Mouse (Mus musculus) cerebellum, adult 11 months (tissue): ENCODE data around the gene 1700037C18Rik.
"Not testable (repeated sequence)": the region's sequence is repeated elsewhere in the genome, so short reads cannot be mapped to it uniquely, and the experiment has no call there.

Experiments used
- DNase-seq: peaks from one replicate; pipeline ENCODE4 v3.0.0; 2022

Gene 1700037C18Rik

DNA sequence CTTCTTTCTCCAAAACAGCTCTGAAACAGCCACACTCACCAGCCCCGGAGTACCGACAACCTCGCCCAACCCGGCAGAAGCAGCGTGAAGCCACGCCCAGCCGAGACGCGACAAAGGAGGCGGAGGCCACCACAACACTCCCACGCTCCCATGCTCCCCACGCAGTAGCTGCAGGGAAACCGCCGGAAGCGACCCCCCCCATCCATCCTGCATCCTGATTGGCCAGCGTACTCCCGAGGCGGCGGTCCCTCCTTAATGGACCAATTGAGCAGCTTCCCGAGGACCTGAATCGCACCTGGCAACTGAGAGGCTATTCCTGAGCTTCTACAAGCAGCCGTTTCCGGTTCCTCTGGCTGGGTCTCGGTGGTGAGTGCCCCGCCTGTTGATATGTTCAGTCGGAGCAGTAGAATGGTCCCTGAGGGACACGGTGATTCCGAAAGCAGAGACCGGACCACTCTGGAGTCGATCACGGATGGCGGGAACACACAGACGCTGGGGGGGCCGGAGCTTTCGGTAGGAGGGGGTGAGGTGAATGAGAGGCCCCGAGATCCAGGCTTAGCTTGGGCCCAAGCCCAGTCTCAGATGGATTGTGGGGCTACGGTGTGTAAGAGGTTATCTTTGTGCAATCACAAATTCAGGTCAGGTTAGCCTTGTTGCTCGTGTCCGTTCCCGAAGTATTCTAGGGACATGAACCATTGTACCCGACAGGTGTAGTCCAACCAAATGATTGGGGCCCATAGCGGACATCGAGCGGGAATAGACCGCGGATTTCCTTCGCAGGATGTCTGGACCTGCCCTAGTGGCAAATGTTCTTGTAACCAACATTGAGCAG is 36.1 kb downstream of the 1700037C18Rik start, which contains the start of gene Naa60:
TSS of gene Naa60 (plus strand) at position 160 of the 832 bp plus-strand sequence.
- DNase-seq = peak; percentile 86

DNA sequence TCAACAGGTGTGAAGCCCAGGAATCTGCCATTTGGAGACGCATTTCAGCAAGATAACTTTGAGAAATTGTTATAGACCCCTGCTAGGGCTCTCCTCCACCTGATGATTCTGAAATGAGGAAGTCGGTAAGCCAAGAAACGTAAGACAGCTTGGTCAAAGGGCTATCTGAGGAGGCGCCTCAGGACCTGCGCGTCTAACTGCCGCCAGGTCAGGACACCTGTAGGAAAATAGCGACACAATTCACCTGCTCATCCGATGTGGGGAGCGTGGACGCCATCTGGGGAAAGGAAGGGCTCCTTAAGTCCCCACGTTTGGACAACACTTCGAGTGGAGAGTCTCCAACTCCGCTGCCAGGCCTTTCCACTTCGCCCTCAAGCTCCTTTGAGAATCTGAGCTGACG is 36.7 kb downstream of the 1700037C18Rik start:
- DNase-seq = no peak

DNA sequence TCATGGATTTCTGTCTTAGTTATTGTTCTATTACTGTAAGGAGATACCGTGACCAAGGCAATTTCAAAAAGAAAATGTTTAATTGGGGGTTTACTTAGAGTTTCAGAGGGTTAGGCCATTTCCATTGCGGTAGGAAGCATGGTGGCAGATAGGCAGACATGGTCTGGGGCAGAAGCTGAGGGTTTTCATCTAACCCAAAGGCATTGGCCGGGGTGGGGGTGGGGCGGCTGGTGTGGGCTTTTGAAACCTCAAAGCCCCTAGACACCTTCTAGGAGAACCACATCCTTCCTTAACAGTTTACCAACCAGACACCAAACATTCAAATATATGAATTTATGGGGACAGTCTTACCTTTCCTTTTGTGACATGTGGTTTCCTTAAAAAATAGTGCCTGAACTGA is 49.2 kb downstream of the 1700037C18Rik start:
- DNase-seq = no peak

DNA sequence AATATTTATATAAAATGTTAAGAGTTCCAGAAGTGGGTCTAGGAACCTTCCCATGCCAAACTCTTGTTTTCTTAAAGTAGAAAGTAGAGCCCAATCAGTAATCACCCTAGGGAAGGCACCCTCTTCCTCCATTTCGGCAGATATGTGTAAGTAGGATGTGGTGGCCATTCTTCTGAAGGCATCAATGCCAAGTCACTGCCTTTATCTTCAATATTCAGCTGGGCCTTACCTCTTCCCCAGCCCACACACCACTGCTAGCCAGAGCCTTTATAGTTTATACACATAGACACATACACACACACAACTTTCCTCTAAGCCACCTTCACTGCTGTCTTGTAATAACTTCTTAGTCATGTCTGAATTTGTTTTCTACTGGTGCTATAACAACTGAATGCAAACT is 52.7 kb downstream of the 1700037C18Rik start:
- DNase-seq = no peak

DNA sequence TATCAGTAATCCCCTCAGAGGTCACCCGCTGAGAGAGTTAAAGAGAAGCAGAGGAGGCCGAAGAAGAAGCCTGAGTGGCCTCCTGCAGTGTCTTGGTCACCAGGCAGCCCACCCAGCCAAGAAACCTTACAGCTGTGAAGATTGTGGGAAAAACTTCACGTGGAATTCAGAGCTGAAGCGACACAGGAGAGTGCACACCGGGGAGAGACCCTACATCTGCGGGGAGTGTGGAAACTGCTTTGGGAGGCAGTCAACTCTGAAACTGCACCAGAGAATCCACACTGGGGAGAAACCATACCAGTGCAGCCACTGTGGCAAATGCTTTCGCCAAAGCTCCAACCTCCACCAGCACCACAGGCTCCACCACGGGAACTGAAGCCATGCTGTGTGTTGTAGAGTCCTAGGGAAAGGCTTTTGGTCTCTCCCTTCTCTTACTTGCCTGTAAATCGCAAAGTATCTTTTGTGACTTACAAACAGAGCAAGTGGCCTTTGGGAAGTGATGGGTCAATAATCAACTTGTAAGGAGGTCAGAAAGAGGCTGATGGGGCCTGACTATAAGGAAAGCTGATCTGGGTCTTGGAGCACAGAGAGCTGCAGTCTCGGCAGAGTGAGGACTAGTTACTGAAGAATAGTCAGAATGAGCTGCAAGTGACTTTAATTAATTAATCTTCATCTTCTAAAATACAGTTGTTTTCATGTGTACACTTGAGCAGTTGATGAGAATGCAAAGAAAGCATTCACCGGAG is 53.9 kb downstream of the 1700037C18Rik start:
- no peak for DNase-seq

DNA sequence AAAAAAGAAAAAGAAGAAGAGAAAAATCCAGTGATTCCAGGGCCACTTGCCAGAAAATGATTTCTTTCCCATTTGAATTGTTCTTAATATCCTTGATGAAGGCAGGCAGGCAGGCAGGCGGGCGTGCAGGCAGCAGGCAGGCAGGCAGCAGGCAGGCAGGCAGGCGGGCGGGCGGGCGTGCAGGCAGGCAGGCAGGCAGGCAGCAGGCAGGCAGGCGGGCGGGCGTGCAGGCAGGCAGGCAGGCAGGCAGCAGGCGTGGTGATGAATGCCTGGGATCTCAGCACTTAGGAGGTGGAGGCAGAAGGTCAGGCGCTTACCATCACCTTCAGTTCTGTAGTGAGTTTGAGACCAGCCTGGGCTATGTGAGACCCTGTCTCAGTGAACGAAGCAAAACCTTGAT is 55.9 kb downstream of the 1700037C18Rik start:
- no peak for DNase-seq

DNA sequence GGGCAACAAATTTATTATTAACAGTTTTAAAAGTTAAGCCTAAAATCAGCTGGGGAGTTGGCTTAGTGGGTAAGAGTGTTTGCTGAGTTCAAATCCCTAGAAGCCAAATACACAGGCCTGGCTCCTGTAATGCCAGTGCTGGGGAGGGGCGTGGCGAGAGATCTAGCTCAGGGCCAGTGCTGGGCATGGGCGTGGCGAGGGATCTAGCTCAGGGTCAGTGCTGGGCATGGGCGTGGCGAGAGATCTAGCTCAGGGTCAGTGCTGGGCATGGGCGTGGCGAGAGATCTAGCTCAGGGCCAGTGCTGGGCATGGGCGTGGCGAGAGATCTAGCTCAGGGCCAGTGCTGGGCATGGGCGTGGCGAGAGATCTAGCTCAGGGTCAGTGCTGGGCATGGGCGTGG is 57.2 kb downstream of the 1700037C18Rik start:
- DNase-seq = not testable (repeated sequence)

DNA sequence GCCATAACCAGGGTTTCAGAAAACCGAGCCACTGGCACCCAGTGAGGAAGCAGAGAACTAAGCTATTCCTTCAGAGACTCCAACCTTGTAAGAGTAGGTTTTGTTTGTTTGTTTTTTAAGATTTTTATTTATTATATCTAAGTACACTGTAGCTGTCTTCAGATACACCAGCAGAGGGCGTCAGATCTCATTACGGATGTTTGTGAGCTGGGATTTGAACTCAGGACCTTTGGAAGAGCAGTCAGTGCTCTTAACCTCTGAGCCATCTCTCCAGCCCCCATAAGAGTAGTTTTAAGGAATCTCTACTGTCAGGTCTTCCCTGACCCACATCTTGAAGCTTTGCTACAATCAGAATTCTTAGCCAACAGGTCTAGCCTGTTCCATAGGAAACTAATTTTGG is 60.1 kb downstream of the 1700037C18Rik start:
- DNase-seq = no peak

DNA sequence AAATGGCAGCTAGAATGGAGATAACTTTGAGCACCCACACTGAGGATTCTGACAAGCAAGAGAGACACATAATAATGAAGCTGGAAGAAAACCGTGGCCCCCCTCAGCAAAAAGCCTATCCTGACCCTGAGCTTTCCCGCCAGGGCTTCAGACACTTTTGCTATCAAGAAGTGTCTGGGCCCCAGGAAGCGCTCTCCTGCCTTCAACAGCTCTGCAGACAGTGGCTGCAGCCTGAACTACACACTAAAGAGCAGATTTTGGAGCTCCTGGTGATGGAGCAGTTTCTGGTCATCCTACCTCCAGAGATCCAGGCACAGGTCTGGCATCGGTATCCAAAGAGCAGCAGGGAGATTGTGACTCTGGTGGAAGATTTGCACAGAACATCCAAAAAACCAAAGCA is 60.6 kb downstream of the 1700037C18Rik start:
- DNase-seq = no peak

DNA sequence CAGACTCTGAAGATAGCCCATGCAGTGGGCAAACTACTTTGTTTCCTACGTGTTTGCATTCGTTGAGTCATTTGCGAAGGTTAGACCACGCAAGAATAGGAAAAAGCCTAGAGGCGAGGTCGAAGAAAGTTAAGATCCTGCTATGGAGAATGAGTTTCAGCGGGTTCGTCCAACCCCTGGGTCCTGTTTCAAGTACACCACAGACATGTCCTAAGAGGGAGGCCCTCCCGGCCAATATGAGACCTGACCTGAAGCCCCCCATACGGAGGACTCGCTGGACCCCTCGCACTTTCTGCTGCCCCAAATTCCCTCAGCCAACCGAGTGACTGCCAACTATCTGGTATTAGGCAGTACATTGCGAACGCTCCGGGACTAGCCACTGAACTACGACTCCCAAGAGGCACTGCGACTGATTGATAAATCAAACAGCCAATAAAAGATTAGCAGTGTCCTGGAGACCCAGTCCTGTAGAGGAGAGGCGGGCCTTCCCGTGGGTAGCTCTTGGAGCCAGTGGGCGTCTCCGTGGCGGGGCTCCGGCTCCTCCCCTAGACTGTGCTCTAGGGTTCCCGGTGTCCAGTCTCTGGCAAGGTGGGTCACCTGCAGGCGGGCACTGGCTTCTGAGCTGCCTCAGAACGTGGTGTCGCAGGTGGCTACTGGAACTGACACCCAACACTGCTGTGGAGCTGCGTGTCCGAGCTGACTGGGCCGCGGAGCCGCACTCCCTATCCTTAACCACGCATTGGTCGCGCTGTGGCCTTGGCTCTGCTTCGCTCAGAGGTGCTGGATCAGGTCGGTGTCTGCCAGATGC is 61.6 kb downstream of the 1700037C18Rik start, which contains the start of gene Zfp174:
TSS of gene Zfp174 (plus strand) at position 558 of the 808 bp plus-strand sequence.
- DNase-seq = peak; percentile 94
